Mouse (Mus musculus): Measurements from ENCODE around the gene Cdh9. TPM values are rescaled to one million over a fixed set of nuclear protein-coding genes. Genes with fewer than 3 reads are reported as not detected.

Cdh9 gene
- polyA plus RNA-seq (2015; fragmentation: Nextera tagmentation; extraction: Ambion mirVana), result not detected in 2 replicates

- no peak for ATAC-seq (ENCODE audit: low read depth)
- H3K9me3 ChIP-seq (replicated peaks), result no peaks in the 10 kb centered on the region
- H3K4me1 ChIP-seq (replicated peaks), result no peaks in the 10 kb centered on the region
- H3K9ac ChIP-seq, result no peak within 1 kb of the TSS
- H3K36me3 ChIP-seq, result no peaks in the 10 kb centered on the region
- WGBS (ENCODE audit: insufficient replicate concordance), result 13% methylated on average over 14 of the region's 14 CpGs
- no peaks in the 10 kb centered on the region for H3K27me3 ChIP-seq
- H3K4me3 ChIP-seq (replicated peaks), result 0 out of 2 replicates have a peak within 1 kb of the TSS, but pooled peaks have one; percentile 1
- H3K27ac ChIP-seq, result no peak within 1 kb of the TSS
- DNase-seq, result no peak
- peak within 1 kb of the TSS; percentile 25 for H3K4me2 ChIP-seq
These were observed at the start of gene Cdh9 for GRCm38 (mm10) chr15:16728470-16729011. TSS of gene Cdh9 (plus strand) at chr15:16728756.

DNA sequence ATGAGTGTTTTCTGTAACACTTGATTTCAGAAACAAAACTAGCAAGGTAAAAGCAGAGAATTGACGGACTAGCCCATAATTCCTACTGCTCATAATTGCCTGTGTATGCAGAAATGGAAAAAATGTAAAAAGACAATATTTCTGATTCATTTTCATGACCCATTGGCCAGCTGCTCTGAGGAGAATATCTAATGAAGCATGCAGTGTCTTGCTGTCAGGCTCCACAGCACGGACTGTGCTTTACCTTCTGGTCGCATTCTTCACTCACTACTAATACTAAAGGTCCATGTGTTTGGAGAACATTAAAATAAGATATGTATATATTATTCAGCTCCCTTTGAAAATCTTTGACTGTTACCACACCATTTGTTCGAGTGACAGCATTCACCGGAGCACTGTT, 49.5 kb upstream of the Cdh9 start:
- H3K27me3 ChIP-seq, result no peaks in the 10 kb centered on the region
- WGBS (ENCODE audit: insufficient replicate concordance), result 65% methylated on average over 5 of the region's 5 CpGs
- H3K4me2 ChIP-seq, result no peak overlapping the region
- no peaks in the 10 kb centered on the region for H3K4me1 ChIP-seq (replicated peaks)
- no peaks in the 10 kb centered on the region for H3K36me3 ChIP-seq
- DNase-seq (no peak), ATAC-seq (ENCODE audit: low read depth) (no peak)
- H3K27ac ChIP-seq, result no peak overlapping the region
- no peak overlapping the region for H3K9ac ChIP-seq
- H3K4me3 ChIP-seq (replicated peaks), result no peak overlapping the region
- no peaks in the 10 kb centered on the region for H3K9me3 ChIP-seq (replicated peaks)

- ATAC-seq (ENCODE audit: low read depth), result no peak
- Histone ChIP-seq H3K27me3 (no peaks in the 10 kb centered on the region), H3K36me3 (no peaks in the 10 kb centered on the region)
These were observed 28.7 kb upstream of the Cdh9 start for GRCm38 (mm10) chr15:16699821-16700220.

GRCm38 (mm10) chr15:16702340-16702739, 26.2 kb upstream of the Cdh9 start:
- Histone ChIP-seq H3K9me3 (replicated peaks) (no peaks in the 10 kb centered on the region), H3K27me3 (no peaks in the 10 kb centered on the region), H3K36me3 (no peaks in the 10 kb centered on the region), H3K9ac (no peak overlapping the region), H3K4me1 (replicated peaks) (no peaks in the 10 kb centered on the region), H3K27ac (no peak overlapping the region), H3K4me3 (replicated peaks) (no peak overlapping the region), H3K4me2 (no peak overlapping the region)
- WGBS (ENCODE audit: insufficient replicate concordance), result 24% methylated on average over 1 of the region's 1 CpGs
- ATAC-seq (ENCODE audit: low read depth), result no peak
- DNase-seq, result no peak

More at GRCm38 (mm10) chr15:16699821-16700220, 28.7 kb upstream of the Cdh9 start:
- Histone ChIP-seq H3K27ac (no peak overlapping the region), H3K9ac (no peak overlapping the region), H3K4me3 (replicated peaks) (no peak overlapping the region), H3K9me3 (replicated peaks) (no peaks in the 10 kb centered on the region), H3K4me2 (no peak overlapping the region), H3K4me1 (replicated peaks) (no peaks in the 10 kb centered on the region)
- no peak for DNase-seq
- WGBS (ENCODE audit: insufficient replicate concordance), result 37% methylated on average over 3 of the region's 3 CpGs

DNA sequence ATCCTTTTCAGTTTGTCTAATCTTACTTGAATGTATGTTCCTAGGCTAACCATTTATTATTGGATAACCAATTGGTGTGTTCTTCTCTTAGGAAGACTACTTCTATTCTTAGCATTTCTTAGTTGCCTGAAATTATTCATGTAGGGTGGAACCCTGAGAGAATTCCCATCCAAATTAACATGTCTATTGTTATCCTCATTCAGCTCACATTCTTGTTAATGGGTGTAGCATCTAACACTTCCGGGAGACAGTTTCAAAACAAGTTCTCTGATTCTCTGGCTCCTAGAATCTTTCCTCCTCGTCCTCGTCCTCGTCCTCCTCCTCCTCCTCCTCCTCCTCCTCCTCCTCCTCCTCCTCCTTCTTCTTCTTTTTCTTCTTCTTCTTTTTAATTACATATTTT, 10.5 kb downstream of the Cdh9 start:
- Histone ChIP-seq H3K4me3 (replicated peaks) (no peak overlapping the region), H3K9me3 (replicated peaks) (no peaks in the 10 kb centered on the region), H3K27ac (no peak overlapping the region), H3K4me1 (replicated peaks) (no peaks in the 10 kb centered on the region), H3K36me3 (no peaks in the 10 kb centered on the region), H3K27me3 (no peaks in the 10 kb centered on the region), H3K9ac (no peak overlapping the region), H3K4me2 (no peak overlapping the region)
- 57% methylated on average over 2 of the region's 4 CpGs for WGBS (ENCODE audit: insufficient replicate concordance)
- DNase-seq (no peak), ATAC-seq (ENCODE audit: low read depth) (no peak)

DNA sequence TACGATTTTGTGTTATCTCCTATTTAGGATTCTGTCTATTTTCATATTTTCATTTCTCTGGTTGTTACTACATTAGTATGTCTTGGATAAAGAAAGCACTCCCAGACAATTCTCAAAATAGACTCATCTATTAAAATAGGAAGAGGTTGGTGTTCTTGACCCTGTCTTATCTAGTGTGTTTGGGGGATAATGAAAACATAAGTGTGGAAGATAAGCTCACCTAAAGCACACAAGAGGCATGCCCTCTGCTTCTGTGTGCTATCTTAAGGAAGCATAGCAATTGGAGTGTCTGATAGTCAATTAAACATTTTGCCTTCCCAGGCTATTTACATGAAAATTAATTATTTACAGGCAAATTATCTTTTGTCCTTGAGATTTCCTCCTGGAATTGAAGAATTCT, 18.1 kb downstream of the Cdh9 start:
- no peaks in the 10 kb centered on the region for H3K9me3 ChIP-seq (replicated peaks)
- no peaks in the 10 kb centered on the region for H3K36me3 ChIP-seq
- H3K27ac ChIP-seq, result no peak overlapping the region
- ATAC-seq (ENCODE audit: low read depth) (no peak), DNase-seq (no peak)
- H3K9ac ChIP-seq, result no peak overlapping the region
- WGBS (ENCODE audit: insufficient replicate concordance), result 63% methylated on average over 1 of the region's 1 CpGs
- no peak overlapping the region for H3K4me3 ChIP-seq (replicated peaks)
- H3K4me2 ChIP-seq, result no peak overlapping the region
- H3K27me3 ChIP-seq, result no peaks in the 10 kb centered on the region
- no peaks in the 10 kb centered on the region for H3K4me1 ChIP-seq (replicated peaks)

- ATAC-seq (ENCODE audit: low read depth) (no peak), DNase-seq (no peak)
- WGBS (ENCODE audit: insufficient replicate concordance), result 48% methylated on average over 3 of the region's 3 CpGs
- no peak overlapping the region for H3K4me2 ChIP-seq
- H3K4me1 ChIP-seq (replicated peaks), result no peaks in the 10 kb centered on the region
- no peak overlapping the region for H3K27ac ChIP-seq
- H3K9ac ChIP-seq, result no peak overlapping the region
- no peaks in the 10 kb centered on the region for H3K36me3 ChIP-seq
- no peaks in the 10 kb centered on the region for H3K27me3 ChIP-seq
- H3K9me3 ChIP-seq (replicated peaks), result no peaks in the 10 kb centered on the region
- H3K4me3 ChIP-seq (replicated peaks), result no peak overlapping the region
These were observed 34.7 kb downstream of the Cdh9 start for GRCm38 (mm10) chr15:16763252-16763651.

GRCm38 (mm10) chr15:16784575-16784974, 56.0 kb downstream of the Cdh9 start:
- ATAC-seq (ENCODE audit: low read depth), result 0 out of 2 replicates have a peak, but pooled peaks have one; percentile 41
- Histone ChIP-seq H3K27ac (no peak overlapping the region), H3K9ac (no peak overlapping the region), H3K27me3 (no peaks in the 10 kb centered on the region), H3K9me3 (replicated peaks) (no peaks in the 10 kb centered on the region), H3K36me3 (no peaks in the 10 kb centered on the region), H3K4me3 (replicated peaks) (no peak overlapping the region), H3K4me1 (replicated peaks) (no peaks in the 10 kb centered on the region), H3K4me2 (no peak overlapping the region)
- WGBS (ENCODE audit: insufficient replicate concordance), result 31% methylated on average over 1 of the region's 1 CpGs
- no peak for DNase-seq

DNA sequence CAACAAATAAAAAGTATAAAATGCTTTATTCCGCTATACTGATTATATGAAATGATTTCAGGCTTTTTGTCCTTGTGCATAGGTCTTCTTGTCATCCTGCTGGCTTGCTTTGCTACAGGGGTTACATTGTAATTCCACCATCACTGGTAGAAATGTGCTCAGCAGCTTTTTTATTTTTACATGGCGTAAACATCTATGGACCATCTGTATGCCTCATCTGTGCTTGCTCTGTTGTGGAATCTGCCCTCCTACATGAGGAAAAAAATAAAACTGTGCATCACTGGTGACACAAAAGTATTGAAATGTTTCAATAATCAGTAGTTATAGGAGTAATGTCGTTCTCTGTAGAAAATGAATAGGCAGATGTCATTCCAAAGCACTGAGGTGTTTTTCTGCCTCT, 64.3 kb downstream of the Cdh9 start:
- no peaks in the 10 kb centered on the region for H3K36me3 ChIP-seq
- no peak for DNase-seq
- H3K9me3 ChIP-seq (replicated peaks), result no peaks in the 10 kb centered on the region
- H3K27me3 ChIP-seq, result no peaks in the 10 kb centered on the region
- H3K9ac ChIP-seq, result no peak overlapping the region
- no peak overlapping the region for H3K4me2 ChIP-seq
- H3K4me1 ChIP-seq (replicated peaks), result no peaks in the 10 kb centered on the region
- 57% methylated on average over 3 of the region's 3 CpGs for whole genome bisulfite sequencing (ENCODE audit: insufficient replicate concordance)
- H3K27ac ChIP-seq, result no peak overlapping the region
- H3K4me3 ChIP-seq (replicated peaks), result no peak overlapping the region
- ATAC-seq (ENCODE audit: low read depth), result no peak

DNA sequence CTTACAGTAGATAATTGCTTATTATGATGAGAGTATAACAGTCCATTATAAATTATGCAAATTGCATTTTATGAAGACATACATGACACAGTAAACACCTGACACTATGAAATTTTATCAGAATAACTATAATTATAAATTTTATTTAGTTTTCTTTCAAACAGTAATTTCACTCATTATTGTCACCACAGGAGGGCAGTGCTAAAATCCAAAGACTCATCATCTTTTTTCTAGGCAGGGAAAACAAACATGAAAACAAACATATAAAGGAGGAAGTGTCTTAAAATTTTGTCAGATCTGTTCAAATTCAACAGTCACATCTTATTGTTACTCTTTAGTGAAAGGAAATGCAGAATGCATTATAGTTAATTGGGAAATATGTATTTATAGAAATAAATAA, 72.7 kb downstream of the Cdh9 start:
- DNase-seq (no peak), ATAC-seq (ENCODE audit: low read depth) (no peak)
- Histone ChIP-seq H3K4me2 (no peak overlapping the region), H3K36me3 (no peaks in the 10 kb centered on the region), H3K4me3 (replicated peaks) (no peak overlapping the region), H3K9ac (no peak overlapping the region), H3K9me3 (replicated peaks) (no peaks in the 10 kb centered on the region), H3K27ac (no peak overlapping the region), H3K27me3 (no peaks in the 10 kb centered on the region), H3K4me1 (replicated peaks) (no peaks in the 10 kb centered on the region)

DNA sequence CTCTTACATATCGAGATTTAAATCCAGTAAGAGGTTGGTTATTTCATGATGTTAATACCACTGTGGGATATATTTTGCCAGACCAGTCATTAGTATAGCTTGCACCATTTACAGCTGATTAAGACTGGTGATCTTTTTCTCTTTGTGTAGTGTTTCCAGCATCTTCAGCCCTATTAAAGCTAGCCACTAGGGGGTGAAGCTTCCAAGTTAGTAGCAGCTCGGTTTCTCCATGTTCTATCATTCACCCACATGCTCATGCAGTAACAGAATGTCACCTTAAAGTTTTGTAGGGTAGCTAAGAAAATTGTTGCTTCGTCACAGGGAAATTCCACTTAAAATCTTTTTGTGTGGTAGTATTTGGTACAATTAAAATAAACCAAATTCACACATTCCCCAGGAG, 82.2 kb downstream of the Cdh9 start:
- Histone ChIP-seq H3K9ac (no peak overlapping the region), H3K9me3 (replicated peaks) (no peaks in the 10 kb centered on the region), H3K27me3 (no peaks in the 10 kb centered on the region), H3K4me3 (replicated peaks) (no peak overlapping the region), H3K27ac (no peak overlapping the region), H3K36me3 (no peaks in the 10 kb centered on the region), H3K4me1 (replicated peaks) (no peaks in the 10 kb centered on the region), H3K4me2 (no peak overlapping the region)
- no peak for DNase-seq
- 36% methylated on average over 3 of the region's 3 CpGs for WGBS (ENCODE audit: insufficient replicate concordance)
- no peak for ATAC-seq (ENCODE audit: low read depth)

- H3K4me2 ChIP-seq, result no peak overlapping the region
- no peaks in the 10 kb centered on the region for H3K4me1 ChIP-seq (replicated peaks)
- no peak overlapping the region for H3K27ac ChIP-seq
- no peak for DNase-seq
- no peak overlapping the region for H3K9ac ChIP-seq
- WGBS (ENCODE audit: insufficient replicate concordance), result 54% methylated on average over 1 of the region's 1 CpGs
- no peaks in the 10 kb centered on the region for H3K9me3 ChIP-seq (replicated peaks)
- no peak overlapping the region for H3K4me3 ChIP-seq (replicated peaks)
- ATAC-seq (ENCODE audit: low read depth), result no peak
- no peaks in the 10 kb centered on the region for H3K36me3 ChIP-seq
- H3K27me3 ChIP-seq, result no peaks in the 10 kb centered on the region
These were observed 85.5 kb downstream of the Cdh9 start for GRCm38 (mm10) chr15:16814035-16814434.

All from liver, embryonic 13.5 days (tissue).